Mouse (Mus musculus) myocyte (in vitro differentiated cells): ENCODE measurements around the gene Gnb5. TPM values are rescaled to one million over a fixed set of nuclear protein-coding genes. Genes with fewer than 3 reads are reported as not detected.

Experiments
- H3K27me3 ChIP-seq: one replicate; pipeline ENCODE4 v1.6.1; 2011; ENCODE audit not compliant: control insufficient read depth, insufficient read depth, insufficient read length
- H3K36me3 ChIP-seq: one replicate; pipeline ENCODE4 v1.6.1; 2011; ENCODE audit not compliant: control insufficient read depth, insufficient read depth
- H3K4me2 ChIP-seq: one replicate; pipeline ENCODE4 v1.6.1; 2011; ENCODE audit warnings: low read depth, control low read depth
- H3K4me3 ChIP-seq: one replicate; pipeline ENCODE4 v1.5.1; 2011; ENCODE audit warnings: mild to moderate bottlenecking, control low read depth, moderate library complexity
- H3K79me2 ChIP-seq: one replicate; pipeline ENCODE4 v1.6.1; 2011; ENCODE audit not compliant: control insufficient read depth, insufficient read depth
- H3ac ChIP-seq: one replicate; pipeline ENCODE4 v1.6.1; 2011; ENCODE audit not compliant: control insufficient read depth, insufficient read length
- CEBPB ChIP-seq: IDR thresholded peaks from 2 replicates; pipeline ENCODE4 v1.6.1; 2011; ENCODE audit warnings: mild to moderate bottlenecking, moderate library complexity; ENCODE audit not compliant: poor library complexity, insufficient read depth, severe bottlenecking
- E2F4 ChIP-seq: IDR thresholded peaks from one replicate; pipeline ENCODE4 v1.6.1; 2011; ENCODE audit warnings: mild to moderate bottlenecking, control low read depth, moderate library complexity; ENCODE audit not compliant: insufficient read depth
- MAX ChIP-seq: IDR thresholded peaks from one replicate; pipeline ENCODE4 v1.6.1; 2011; ENCODE audit warnings: low read depth, mild to moderate bottlenecking, control low read depth
- MYOD1 ChIP-seq, 3 experiments: IDR thresholded peaks; one replicate each; pipeline ENCODE4 v1.6.1; 2011; ENCODE audit warnings: control low read depth in 2 of 3, low read depth in 2 of 3, mild to moderate bottlenecking in 2 of 3, moderate library complexity in 1 of 3; ENCODE audit not compliant: insufficient read length in 2 of 3, control insufficient read depth in 1 of 3
- MYOG ChIP-seq, 3 experiments: IDR thresholded peaks; one replicate each; pipeline ENCODE4 v1.6.1; 2011; ENCODE audit warnings: control low read depth in 2 of 3, low read depth in 2 of 3, mild to moderate bottlenecking in 2 of 3; ENCODE audit not compliant: insufficient read length in 2 of 3, control insufficient read depth in 1 of 3, insufficient read depth in 1 of 3
- POLR2A ChIP-seq: IDR thresholded peaks from one replicate; pipeline ENCODE4 v1.6.1; 2011; ENCODE audit warnings: low read depth, mild to moderate bottlenecking, control low read depth, moderate library complexity; ENCODE audit not compliant: insufficient read length
- POLR2AphosphoS2 ChIP-seq: IDR thresholded peaks from one replicate; pipeline ENCODE4 v1.6.1; 2011; ENCODE audit warnings: low read depth, control low read depth; ENCODE audit not compliant: insufficient read length
- REST ChIP-seq: IDR thresholded peaks from one replicate; pipeline ENCODE4 v1.6.1; 2011; ENCODE audit warnings: mild to moderate bottlenecking, control low read depth, moderate library complexity; ENCODE audit not compliant: insufficient read depth, insufficient read length
- SRF ChIP-seq: IDR thresholded peaks from one replicate; pipeline ENCODE4 v1.6.1; 2011; ENCODE audit warnings: low read depth; ENCODE audit not compliant: control insufficient read depth, insufficient read length
- TCF12 ChIP-seq: IDR thresholded peaks from one replicate; pipeline ENCODE4 v1.6.1; 2011; ENCODE audit warnings: mild to moderate bottlenecking, control low read depth; ENCODE audit not compliant: poor library complexity, insufficient read depth, severe bottlenecking
- TCF3 ChIP-seq: IDR thresholded peaks from one replicate; pipeline ENCODE4 v1.6.1; 2011; ENCODE audit warnings: low read depth, control low read depth; ENCODE audit not compliant: insufficient read length
- USF1 ChIP-seq: IDR thresholded peaks from one replicate; pipeline ENCODE4 v1.6.1; 2011; ENCODE audit warnings: low read depth, mild to moderate bottlenecking, control low read depth, moderate library complexity
- polyA plus RNA-seq: library from polyadenylated mRNA; unstranded; fragments of >200 nt; fragmentation: generic; extraction: Trizol; gene quantifications from one replicate; pipeline ENCODE4 v1.2.1, GENCODE M21; 2012; ENCODE audit warnings: missing spikeins

The Gnb5 gene
- polyA plus RNA-seq, 1 experiment: 24.3 TPM

GRCm38 (mm10) chr9:75334440-75334839 lies 28.4 kb downstream of the Gnb5 start:
- H3ac ChIP-seq: no peak overlapping the region
- H3K4me3 ChIP-seq: no peak overlapping the region
- H3K79me2 ChIP-seq: no peaks in the 10 kb centered on the region
- peaks cover 8% of the 10 kb centered on the region for H3K36me3 ChIP-seq
- TF ChIP-seq POLR2A (no peak), MYOD1 (IDR thresholded peaks at IDR 0.05; ENCODE audit: control insufficient read depth in 1 of 3, insufficient read length in 2 of 3, low read depth in 2 of 3) (no peak), CEBPB (no peak), SRF (no peak), TCF12 (no peak), MAX (no peak), MYOG (IDR thresholded peaks at IDR 0.05; ENCODE audit: control insufficient read depth in 1 of 3, insufficient read depth in 1 of 3, insufficient read length in 2 of 3, low read depth in 2 of 3) (no peak), E2F4 (no peak), TCF3 (no peak), REST (no peak), POLR2AphosphoS2 (no peak), USF1 (no peak)
- no peaks in the 10 kb centered on the region for H3K27me3 ChIP-seq
- no peak overlapping the region for H3K4me2 ChIP-seq

DNA sequence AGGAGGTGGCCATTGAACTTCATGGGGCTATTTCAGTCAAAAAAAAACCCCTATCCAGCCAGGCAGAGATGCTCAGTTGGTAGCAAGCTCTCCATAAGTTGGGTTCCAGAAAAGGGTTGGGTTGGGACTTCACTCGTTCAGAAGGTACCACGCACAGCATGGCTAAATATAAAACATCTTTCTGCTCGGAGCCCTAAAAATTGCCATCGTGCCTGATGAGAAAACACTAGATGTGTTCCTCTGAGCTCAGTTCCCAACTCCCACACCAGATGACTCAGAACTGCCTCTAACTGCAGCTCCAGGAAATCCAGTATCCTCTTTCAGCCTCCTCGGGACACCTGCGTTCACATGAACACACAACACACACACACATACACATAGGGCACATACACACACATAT lies 31.9 kb downstream of the Gnb5 start:
- H3K36me3 ChIP-seq: peaks cover 12% of the 10 kb centered on the region

DNA sequence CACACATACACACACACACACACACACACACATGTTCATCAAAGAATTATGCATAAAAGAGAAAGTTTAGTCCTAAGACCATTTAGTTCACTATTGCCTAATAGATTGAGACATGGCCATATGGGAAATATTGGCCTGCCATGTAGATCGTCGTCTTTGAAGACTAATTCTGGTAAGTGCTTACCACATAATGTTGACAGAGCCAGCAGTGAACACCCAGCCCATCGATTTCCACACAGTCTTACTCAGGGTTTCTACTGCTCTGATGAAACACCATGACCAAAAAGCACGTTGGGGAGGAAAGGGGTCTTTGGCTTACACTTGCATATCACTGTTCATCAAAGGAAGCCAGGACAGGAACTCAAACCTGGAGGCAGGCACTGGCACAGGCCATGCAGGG lies 36.3 kb downstream of the Gnb5 start:
- H3K79me2 ChIP-seq: no peaks in the 10 kb centered on the region
- H3ac ChIP-seq: no peak overlapping the region
- H3K4me3 ChIP-seq: no peak overlapping the region
- H3K27me3 ChIP-seq: no peaks in the 10 kb centered on the region
- no peak overlapping the region for H3K4me2 ChIP-seq
- TF ChIP-seq E2F4 (no peak), REST (no peak), CEBPB (no peak), TCF3 (no peak), POLR2AphosphoS2 (no peak), POLR2A (no peak), USF1 (no peak), MYOD1 (IDR thresholded peaks at IDR 0.05; ENCODE audit: control insufficient read depth in 1 of 3, insufficient read length in 2 of 3, low read depth in 2 of 3) (no peak), MAX (no peak), TCF12 (no peak), MYOG (IDR thresholded peaks at IDR 0.05; ENCODE audit: control insufficient read depth in 1 of 3, insufficient read depth in 1 of 3, insufficient read length in 2 of 3, low read depth in 2 of 3) (no peak), SRF (no peak)
- H3K36me3 ChIP-seq: peaks cover 12% of the 10 kb centered on the region

More for the DNA sequence above, 31.9 kb downstream of the Gnb5 start:
- no peak overlapping the region for H3K4me3 ChIP-seq
- no peak for TF ChIP-seq REST
- TF ChIP-seq POLR2AphosphoS2: no peak
- no peak for TF ChIP-seq CEBPB
- TF ChIP-seq POLR2A: no peak
- no peak for TF ChIP-seq TCF12
- no peak overlapping the region for H3K4me2 ChIP-seq
- H3K27me3 ChIP-seq: no peaks in the 10 kb centered on the region
- no peaks in the 10 kb centered on the region for H3K79me2 ChIP-seq
- no peak overlapping the region for H3ac ChIP-seq

DNA sequence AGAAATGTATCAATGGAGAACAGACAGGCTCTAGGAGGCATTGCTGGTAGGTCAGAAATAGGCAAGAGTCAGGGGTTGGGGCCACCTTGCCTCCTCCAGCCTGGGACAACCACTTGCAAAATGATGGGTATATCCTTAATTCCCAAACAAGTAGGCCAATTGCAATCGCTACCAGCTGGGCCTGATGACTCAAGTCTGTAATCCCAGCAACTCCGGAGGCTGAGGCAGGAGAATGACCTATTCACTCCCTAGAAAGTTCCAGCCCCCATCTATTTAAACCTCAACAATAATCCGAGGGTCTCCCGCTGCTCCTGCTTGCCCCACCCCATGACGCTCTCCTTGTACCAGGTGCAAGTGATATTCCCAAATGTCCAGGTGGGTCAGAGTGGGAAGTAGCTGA lies 41.4 kb downstream of the Gnb5 start, which contains the start of gene Bcl2l10:
Gene Bcl2l10, plus strand, starts transcription at position 301 of the 400 bp plus-strand sequence.
- Histone ChIP-seq H3K79me2 (no peaks in the 10 kb centered on the region), H3K36me3 (no peaks in the 10 kb centered on the region), H3K4me3 (no peak within 1 kb of the TSS), H3ac (no peak within 1 kb of the TSS), H3K4me2 (no peak within 1 kb of the TSS), H3K27me3 (no peaks in the 10 kb centered on the region)
- TF ChIP-seq TCF12 (no peak), MYOD1 (IDR thresholded peaks at IDR 0.05; ENCODE audit: control insufficient read depth in 1 of 3, insufficient read length in 2 of 3, low read depth in 2 of 3) (no peak), REST (no peak), POLR2AphosphoS2 (no peak), POLR2A (no peak), MAX (no peak), E2F4 (no peak), MYOG (IDR thresholded peaks at IDR 0.05; ENCODE audit: control insufficient read depth in 1 of 3, insufficient read depth in 1 of 3, insufficient read length in 2 of 3, low read depth in 2 of 3) (no peak), CEBPB (no peak)

- Histone ChIP-seq H3K36me3 (no peaks in the 10 kb centered on the region), H3K4me3 (no peak overlapping the region), H3ac (no peak overlapping the region), H3K79me2 (no peaks in the 10 kb centered on the region), H3K27me3 (no peaks in the 10 kb centered on the region), H3K4me2 (no peak overlapping the region)
- TF ChIP-seq MYOD1 (IDR thresholded peaks at IDR 0.05; ENCODE audit: control insufficient read depth in 1 of 3, insufficient read length in 2 of 3, low read depth in 2 of 3): no peak
- no peak for TF ChIP-seq POLR2A
- TF ChIP-seq POLR2AphosphoS2: no peak
These were observed 42.0 kb downstream of the Gnb5 start for GRCm38 (mm10) chr9:75348066-75348465.
